Mouse (Mus musculus) inflammation-experienced regulatory T-cells, adult 6 months (primary cell): ENCODE data around the gene 3110082I17Rik. TPM values are rescaled to one million over a fixed set of nuclear protein-coding genes. Genes with fewer than 3 reads are reported as not detected.
A peak's percentile ranks its signal among the peaks of the same experiment; 100 is the strongest.

ENCODE experiments used
- ATAC-seq: one replicate; pipeline ENCODE4 v1.8.0; 2017
- polyA plus RNA-seq, 3 experiments: library from polyadenylated mRNA; unstranded; fragments of 100-300 nt; shearing (Covaris generic); gene quantifications; one replicate each; pipeline ENCODE4 v1.2.1; 2017

The 3110082I17Rik gene
- polyA plus RNA-seq, result 1 to 10 TPM; 4.6 to 5.6 (median 5.2) TPM

DNA sequence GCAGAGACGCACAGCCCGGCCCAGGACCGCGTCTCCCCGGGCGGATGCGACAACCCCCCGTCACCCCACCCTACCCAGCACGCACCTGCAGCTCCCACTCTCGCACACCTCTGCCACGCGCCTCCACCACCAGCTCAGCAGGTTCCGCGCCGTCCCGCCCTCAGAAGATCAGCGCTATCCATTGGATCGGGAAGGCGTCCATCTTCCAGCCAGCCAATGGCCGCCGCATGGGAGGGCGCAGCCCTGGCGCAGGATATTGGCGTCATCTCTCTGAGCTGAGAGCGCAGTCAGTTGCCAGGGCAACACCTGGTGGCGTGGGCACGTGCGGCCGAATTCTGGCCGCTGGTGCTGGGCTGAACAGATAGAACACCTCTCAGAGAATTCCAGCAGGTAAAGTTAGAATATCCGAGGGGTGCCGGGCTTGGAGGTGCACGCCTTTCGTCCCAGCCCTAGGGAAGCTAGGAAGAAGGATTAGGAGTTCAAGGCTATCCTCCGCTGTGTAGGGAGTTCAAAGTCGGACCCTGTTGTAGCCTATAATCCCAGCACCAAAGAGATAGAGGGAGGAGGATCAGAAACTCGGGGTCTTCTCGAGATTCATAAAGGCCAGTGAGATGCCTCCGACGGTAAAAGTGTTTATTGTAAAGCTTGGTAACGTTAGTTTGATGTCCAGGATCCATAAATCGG, at the start of gene 3110082I17Rik:
Gene 3110082I17Rik, minus strand, starts transcription at position 144 of the 684 bp plus-strand sequence.
- peak; percentile 100 for ATAC-seq

DNA sequence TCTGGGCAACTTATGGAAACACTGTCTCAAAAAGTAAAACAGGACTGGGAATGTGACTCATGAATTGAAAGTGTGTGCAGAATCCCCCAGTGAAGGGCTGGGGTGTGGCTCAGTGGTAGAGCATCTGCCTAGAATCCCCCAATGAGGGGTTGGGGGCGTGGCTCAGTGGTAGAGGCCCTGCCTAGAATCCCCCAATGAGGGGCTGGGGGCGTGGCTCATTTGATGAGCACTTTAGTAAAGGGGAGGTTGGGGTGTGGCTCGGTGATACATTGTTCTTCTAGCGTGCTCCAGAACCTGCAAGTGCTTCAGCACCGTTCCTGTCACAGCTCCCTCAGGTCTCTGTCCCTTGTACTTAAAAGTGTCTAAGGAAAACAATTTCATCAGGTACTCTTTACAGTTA, 45.9 kb upstream of the 3110082I17Rik start:
- ATAC-seq, result no peak

DNA sequence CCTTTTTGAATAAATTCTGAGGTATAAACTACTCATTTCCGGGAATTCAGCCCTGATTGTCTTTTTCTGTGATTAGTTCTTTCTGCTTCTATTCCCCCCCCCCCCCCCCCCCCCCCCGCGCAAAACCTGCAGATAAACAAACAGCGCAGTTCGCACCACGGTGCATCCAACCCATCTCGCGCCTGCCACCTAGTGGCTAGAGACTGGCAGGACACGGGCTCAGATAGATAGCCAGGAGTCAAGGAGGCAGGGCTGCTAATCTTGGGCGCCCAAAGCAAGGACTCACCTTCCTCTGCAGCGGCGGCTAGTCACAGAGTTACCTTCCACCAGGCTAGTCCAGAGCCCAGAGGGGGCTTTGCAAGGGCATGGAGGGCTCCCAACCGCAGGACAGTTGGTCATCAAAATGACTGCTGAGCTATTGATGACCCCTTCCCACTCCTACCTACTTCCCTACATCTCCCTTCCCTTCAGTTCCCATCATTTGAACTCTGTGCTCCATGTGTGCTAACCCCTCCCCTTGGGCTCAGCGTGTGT, 44.8 kb upstream of the 3110082I17Rik start:
- ATAC-seq, result peak; percentile 58

DNA sequence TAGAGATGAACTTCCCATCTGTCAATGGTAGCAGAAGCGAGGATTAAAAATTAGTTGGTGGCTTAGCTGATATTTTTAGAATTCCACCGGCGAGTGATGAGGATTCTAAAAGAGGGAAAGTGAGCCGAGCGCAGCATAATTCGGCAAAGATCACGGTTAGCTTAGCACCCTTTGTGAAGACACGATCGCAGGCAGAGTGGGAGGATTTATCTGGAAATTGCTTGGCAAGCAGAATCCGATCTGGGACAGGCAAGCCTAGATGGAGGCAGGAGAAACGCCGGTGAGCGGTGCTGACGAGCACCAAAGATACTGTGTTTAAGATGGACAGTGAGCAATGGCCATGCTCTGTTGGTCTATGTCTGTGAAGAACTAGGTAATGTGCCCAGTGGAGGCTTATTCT, 42.0 kb upstream of the 3110082I17Rik start:
- ATAC-seq, result no peak

DNA sequence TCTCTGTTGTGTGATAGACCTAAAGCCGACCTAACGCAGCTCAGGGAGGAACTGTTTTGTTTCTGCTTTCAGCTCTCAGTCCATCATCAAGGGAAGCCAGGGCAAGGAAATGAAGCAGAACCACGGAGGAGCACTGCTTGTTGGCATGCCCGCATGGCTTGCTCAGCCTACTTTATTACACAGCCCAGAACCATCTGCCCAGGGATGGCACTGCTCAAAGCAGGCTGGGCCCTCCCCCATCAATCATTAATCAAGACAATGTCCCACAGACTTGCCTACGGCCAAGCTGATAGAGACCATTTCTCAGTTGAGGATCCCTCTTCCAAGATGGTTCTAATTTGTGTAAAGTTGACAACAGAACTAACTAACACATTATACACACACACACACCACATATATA, 38.5 kb upstream of the 3110082I17Rik start:
- no peak for ATAC-seq

DNA sequence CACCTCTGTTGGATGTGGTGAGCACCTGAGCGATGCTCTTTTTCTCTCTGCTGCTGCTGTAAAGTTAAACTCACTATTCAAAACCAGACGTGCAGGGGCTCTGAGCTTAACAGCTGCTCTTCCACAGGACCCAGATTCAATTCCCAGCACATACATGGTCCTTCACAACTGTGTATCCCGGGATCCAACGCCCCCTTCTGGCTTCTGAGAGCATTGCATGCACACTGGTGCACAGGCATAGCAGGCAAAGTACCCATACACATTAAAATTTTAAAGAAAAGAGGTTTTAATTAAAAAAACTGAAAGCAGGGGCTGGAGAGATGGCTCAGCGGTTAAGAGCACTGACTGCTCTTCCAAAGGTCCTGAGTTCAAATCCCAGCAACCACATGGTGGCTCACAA, 36.6 kb upstream of the 3110082I17Rik start:
- no peak for ATAC-seq

DNA sequence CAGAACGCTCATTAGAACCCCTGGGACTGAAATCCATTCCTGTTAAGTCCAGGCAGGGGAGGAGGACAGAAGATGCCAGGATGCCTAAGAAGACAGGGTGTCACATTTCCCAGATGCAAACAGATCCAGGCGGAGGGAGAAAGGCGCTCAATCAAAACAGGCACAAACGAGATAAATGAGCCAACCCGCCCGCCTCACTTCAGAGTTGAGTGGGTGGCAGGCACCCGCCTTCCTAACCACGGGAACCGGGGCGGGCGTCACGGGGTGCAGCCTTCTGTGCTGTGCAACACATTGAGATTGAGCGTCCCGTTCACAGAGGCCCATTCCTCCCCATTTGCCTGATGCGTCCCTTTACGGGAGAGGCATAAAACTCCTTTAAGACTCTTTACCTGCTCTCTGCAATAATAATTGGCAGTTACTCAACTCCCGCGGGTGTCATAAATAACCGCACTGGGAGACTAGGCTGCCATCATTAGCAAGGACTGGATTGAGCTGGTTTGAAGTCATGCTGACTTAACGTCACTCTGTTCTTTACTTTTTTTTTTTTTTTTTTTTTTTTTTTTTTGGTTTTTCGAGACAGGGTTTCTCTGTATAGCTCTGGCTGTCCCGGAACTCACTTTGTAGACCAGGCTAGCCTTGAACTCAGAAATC, 34.8 kb upstream of the 3110082I17Rik start:
- no peak for ATAC-seq

DNA sequence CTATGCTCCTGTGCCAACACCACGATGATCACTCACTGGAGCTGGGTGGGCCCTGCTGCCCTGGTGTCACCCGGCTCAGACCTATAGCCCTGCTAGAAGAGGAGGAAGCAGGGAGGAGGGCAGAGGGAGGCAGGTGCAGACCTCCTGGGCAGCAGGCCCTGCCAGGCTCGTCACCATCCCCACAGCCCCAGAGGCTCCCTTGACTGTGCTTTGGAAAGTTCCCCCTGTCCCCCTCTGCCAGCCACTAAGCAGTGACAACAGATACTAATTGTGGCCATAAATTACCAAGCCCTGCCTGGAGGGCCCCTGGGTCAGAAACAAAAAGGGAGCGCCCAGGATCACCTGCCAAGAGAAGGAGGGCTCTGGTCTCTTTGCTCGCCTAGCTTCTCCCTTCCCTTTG, 33.4 kb upstream of the 3110082I17Rik start:
- ATAC-seq, result no peak

DNA sequence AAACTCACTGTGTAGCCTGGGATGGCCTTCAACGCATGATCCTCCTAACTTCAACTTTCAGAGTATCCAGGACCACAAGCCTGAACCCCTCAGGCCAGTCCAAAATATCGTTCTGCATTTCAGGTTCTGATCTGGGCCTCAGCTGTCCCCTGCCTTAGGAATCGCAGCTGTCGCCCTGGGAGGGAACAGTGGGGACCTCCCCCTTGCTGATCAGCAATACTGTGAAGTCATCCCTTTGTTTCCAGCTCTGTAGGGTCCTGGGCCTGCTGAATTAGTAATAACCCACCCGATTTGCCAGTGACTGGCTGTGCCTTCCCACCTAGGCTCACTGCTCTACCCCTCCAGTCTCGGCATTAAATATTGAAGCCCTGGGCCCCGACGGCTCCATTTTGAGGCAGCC, 31.0 kb upstream of the 3110082I17Rik start:
- ATAC-seq, result no peak

DNA sequence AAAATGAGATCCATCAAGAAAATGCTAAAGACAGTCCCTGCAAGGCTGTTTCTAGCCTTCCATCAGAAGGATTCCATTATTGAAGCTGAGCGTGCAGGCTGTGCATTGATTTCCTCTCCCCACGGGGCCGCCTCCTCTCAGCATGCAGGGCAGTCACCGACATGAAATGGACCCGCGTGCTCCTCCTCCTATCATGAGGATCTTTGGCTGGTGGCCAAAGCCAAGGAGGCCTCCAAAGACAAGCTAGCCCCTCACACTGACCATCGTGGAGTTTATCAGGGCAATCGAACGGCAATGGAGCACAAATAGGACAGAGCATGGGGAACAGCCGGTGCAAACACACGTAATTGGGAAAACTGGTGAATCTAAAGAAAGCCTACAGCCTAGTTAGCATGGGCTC, 29.8 kb upstream of the 3110082I17Rik start:
- no peak for ATAC-seq

DNA sequence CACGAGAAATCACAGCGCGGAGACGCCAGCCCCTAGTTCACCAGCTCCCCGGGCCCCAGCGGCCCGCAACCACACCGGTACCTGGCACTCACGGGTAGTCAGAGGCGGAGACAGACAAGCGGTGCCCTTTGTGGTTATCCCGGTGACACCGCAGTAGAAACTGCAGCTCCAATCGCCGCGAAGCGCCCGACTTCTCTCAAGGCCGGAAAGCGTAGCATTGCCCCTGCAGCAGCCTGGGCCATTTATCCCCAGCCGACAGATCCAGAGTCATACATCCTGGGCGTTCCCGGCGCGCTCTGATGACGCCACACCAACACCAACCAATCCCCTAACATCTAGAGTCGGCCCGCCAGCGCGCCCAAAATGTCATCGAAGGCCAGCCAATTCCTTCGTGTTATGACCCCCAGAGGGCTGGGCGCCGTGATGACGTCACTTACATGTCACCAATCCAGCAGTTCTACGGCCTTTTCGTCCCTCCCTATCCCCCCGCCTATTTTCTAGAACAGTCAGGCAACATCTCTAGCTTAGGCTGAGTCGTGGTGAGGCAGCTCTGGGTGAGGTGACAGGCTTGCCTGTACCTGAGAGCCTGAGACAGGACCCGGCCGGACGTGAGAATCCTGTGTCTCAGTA, 24.0 kb upstream of the 3110082I17Rik start, which contains the start of gene Zfand2a:
Gene Zfand2a, minus strand, starts transcription at position 365 of the 630 bp plus-strand sequence.
- ATAC-seq, result peak; percentile 94

DNA sequence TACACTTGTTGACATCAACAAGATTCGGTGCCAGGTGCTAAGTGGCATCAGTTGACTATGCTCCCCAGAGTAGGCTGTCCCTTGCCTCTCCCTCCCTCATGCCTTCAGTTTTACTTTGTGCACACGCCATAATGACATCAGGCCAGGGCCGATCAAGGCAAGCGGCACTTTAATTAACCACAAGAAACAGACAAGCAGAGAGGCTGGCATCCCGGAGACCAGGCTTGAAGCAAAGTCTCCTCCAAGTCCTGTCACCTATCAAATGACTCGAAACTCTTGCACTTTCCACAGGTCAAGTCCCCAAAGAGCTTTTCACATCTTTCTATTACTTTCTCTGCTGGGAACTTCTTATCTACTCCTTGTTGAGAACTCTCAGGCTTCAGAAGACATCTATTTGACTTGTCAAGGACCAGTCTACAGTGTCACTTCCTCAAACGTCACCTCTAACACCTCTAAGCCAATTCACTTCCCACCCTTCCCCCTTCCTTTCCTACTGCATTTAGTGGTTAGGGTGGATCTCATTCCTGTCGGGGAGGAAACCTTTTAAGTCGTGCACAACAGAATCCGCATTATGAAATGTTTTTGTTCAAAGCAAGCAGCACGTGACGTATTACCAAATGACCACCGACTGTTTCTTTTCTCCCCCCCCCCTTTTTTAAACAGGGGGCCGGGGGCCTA, 23.0 kb upstream of the 3110082I17Rik start:
- ATAC-seq, result peak; percentile 6

DNA sequence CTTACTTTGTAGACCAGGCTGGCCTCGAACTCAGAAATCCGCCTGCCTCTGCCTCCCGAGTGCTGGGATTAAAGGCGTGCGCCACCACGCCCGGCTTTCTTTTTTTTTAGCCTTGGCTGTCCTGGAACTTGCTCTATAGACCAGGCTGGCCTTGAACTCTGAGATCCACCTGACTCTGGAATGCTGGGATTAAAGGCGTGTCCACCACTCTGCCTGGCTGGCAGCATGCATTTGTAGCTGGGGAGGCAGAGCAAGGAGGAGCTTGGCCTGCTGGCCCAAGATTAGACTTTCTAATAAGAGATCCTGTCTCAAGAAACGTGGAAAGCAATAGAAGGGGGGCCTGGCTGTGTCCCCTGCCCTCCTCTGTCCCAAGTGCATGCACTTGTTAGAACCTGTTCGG, 20.1 kb upstream of the 3110082I17Rik start:
- ATAC-seq, result no peak

DNA sequence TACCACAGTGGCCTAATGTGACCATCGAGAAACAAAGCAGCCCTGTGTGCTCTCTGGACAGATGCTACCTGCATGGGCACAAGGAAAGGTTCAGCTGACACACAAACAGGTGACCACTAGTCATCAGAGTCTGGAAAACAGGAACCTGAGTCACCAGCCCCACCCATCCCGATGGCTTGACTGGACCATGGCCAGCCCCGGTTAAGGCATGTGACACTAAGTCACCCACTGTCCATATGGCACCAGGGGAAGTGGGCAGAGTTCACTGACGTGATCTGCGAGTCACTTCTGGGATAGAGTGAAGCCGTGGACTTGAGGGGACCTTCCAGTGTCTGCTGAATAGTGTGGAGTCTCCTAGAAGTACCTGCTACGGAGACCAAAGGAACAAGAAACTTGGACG, 18.8 kb upstream of the 3110082I17Rik start:
- no peak for ATAC-seq

DNA sequence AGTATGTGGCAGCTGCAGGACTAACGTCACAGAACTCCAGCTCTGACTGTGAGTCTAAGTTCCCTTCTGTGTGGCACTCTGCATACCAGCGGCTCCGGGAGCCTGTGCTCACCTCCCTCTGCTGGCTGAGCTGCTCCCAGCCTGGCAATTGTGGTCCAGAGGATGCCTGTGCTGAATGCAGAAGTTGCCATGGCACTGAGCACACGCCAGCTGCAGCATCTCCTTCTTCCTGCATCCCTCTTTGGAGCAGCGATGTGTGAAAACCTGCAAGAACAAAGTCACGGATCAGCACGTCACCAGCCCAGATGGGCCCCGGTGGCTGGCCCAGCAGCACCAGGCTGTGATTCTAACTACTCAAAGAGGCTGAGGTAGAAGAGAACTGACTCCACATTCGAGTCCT, 14.4 kb upstream of the 3110082I17Rik start:
- ATAC-seq, result no peak

DNA sequence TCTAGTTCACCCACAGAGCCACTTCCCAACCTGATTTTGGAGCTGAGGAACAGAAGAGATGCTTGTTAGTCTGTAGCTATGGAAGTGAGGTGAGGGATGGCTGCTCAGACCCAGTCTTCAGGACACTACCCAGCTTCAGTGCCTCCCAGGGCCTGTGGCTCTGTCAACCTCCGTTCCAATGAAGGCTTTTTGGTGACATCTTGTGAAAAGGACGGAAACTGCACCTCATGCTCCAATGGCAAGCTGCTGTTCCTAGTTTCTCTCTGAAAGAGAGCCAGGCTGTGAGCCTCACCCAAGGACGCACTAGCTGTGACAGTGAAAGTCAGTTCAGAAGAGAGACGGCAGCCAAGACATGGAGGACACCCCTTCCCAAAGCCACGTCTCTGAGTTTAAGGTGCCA, 7.7 kb upstream of the 3110082I17Rik start:
- no peak for ATAC-seq

DNA sequence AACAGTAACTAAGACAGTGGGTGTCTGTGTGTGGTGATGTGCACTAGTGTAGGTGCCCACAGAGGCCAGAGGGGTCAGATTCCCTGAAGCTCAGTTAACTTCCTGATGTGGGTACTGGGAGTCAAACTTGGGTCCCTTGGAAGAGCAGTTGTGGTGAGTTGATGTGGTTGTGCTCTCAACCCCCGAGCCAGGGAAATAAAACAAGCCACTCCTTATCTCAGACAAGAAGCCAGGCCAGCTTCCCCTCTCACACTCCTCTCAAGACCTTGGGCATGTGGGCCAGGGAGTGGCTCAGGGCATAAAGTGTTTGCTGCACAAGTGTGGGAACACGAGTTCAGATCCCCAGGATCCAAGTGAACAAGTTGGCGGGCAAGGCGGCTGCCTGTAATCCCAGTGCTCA, 6.5 kb upstream of the 3110082I17Rik start:
- ATAC-seq, result no peak

DNA sequence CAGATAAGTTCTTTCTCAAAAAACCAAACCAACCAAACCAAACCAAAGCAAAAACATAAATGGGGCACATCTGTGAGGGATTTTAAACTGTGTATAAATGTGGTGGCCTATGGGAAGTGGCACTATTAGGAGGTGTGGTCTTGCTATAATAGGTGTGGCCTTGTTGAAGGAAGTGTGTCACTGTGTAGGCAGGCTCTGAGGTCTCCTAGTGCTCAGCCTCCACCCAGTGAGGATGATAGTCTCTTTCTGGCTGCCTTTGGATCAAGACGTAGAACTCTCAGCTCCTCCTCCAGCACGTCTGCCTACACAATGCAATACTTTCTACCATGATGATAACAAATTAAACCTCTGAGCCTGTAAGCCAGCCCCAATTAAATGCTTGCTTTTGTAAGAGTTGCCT, 6.0 kb upstream of the 3110082I17Rik start:
- no peak for ATAC-seq

DNA sequence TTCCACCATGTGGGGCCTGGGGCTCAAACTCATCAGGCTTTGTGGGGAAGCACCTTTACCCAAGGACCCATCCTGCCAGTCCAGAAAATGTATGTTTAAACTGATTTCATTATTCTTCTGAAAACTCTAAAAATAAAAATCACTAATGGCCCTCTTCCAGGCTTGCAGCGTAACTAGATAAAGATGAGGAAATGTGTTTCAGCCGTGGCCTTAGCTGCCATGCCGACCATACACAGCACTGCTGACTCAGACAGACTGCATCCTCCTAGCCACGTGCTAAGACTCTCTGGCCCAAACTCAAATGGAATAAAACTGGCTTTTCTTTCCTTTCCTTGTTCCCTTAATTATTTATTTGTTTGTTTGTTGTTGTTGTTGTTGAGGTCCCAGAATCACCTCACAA, 4.5 kb upstream of the 3110082I17Rik start:
- no peak for ATAC-seq

DNA sequence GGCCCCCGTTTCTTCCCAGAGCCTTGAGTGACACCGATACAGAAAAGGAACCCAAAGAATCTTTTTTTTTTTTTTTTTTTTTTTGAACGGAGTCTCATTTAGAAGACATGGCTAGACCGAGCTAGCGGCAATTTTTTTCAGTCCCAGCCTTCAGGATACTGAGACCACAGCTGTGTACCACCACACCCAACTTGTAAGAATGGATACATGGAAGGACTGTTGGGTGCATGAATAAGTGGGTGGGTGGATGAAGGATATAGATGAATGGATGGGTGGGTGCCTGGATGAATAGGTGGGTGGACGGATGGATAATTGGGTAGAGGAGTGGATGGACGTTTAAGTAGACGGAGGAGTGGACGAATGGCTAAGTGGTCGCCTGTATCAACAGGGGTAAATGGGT, 389 bp downstream of the 3110082I17Rik start:
- ATAC-seq, result no peak

DNA sequence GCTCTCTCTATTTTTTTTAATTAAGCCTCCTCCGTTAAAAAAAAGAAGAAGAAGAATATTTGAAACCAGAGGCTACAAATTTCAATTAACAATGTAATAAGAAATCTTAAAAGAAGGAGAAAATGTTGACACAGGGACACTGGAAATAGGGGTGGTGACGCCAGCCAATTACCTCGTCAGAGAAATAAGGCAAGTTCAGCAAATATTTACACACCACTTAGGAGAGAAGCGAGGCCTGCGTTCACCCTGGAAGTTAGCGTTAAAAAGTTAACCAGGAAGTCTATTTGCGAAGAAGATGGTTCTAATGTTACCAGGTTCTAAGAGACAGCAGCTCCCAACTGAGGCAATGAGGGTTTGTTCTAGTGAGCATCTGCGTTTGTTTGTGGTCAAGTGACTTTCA, 3.1 kb downstream of the 3110082I17Rik start:
- no peak for ATAC-seq

DNA sequence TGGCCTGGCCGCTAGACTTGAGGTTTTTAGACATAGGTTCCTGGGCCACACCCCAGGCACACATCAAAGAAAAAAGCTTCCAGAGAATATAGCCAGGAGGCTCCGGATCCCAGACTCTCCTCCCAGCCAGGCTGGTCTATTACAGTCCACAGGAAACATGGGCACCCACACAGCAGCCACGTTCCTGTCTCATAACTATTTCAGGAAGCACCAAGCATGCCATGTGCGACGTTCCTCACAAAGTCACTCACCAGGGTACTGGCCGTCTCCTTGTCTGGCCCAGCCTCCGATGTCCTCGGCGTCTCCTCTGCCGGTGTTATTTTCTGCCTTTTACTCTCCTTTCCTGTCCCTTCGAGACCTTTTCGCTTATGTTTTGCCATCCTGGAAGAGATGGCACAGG, 5.2 kb downstream of the 3110082I17Rik start:
- ATAC-seq, result no peak

DNA sequence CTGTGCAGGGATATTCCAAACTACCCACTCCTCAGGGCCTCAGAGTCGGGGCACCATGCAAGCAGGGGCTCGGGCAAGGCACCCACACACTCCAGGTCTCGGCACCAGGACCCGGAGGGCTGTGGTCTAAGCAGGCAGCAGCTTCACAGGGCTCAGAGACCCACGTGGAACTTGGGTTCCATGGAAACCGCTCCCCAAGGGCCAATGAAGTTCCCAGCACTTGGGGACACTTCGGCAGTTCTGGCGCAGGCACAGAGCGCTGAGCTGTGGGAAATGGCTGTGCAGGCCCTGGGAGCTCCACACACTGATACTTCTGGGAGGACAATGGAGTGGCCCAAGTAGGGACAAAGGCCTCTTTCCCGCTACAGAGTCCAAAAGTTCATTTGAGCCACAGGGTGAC, 7.3 kb downstream of the 3110082I17Rik start:
- ATAC-seq, result no peak
